8 mouse cellular contexts compared by ENCODE assay signal in genomic region chr4:129967024-129968014, GRCm38 (mm10). TPM values are rescaled to one million over a fixed set of nuclear protein-coding genes. Genes with fewer than 3 reads are reported as not detected.
DNase-seq lines count a peak whose midpoint lies in the region; ATAC-seq and TF ChIP-seq lines count a peak whose summit lies in the region.

No protein-coding gene starts in this region.

- H3K4me1 ChIP-seq in lung, embryonic 14.5 days (ENCODE audit: insufficient read depth), result 0 out of 2 replicates have a peak, but pooled peaks cover 4% of the 10 kb centered on the region
- peaks cover 30% of the 10 kb centered on the region for H3K4me1 ChIP-seq in forebrain, embryonic 11.5 days (replicated peaks; ENCODE audit: control insufficient read depth, insufficient read depth, low read length)
- peaks cover 52% of the 10 kb centered on the region for H3K4me1 ChIP-seq in neural tube, embryonic 15.5 days

- H3K36me3 ChIP-seq in lung, embryonic 14.5 days (ENCODE audit: insufficient read depth), result no peaks in the 10 kb centered on the region
- H3K36me3 ChIP-seq in forebrain, embryonic 11.5 days (ENCODE audit: control insufficient read depth, insufficient read depth, low read length), result no peaks in the 10 kb centered on the region
- H3K36me3 ChIP-seq in neural tube, embryonic 15.5 days, result no peaks in the 10 kb centered on the region

- no peaks in the 10 kb centered on the region for H3K9me3 ChIP-seq in lung, embryonic 14.5 days (ENCODE audit: low read depth, low read length)
- H3K9me3 ChIP-seq in forebrain, embryonic 11.5 days (ENCODE audit: control insufficient read depth, low read length), result no peaks in the 10 kb centered on the region
- no peaks in the 10 kb centered on the region for H3K9me3 ChIP-seq in neural tube, embryonic 15.5 days (replicated peaks)

- WGBS in lung, embryonic 14.5 days, result 36% methylated on average over 13 of the region's 13 CpGs
- WGBS in forebrain, embryonic 11.5 days, result 25% methylated on average over 13 of the region's 13 CpGs
- 15% methylated on average over 13 of the region's 13 CpGs for WGBS in neural tube, embryonic 15.5 days

- no peak for TF ChIP-seq CTCF in lung, embryonic 14.5 days (IDR thresholded peaks at IDR 0.05; ENCODE audit: low read depth)

- H3K27ac ChIP-seq in lung, embryonic 14.5 days (ENCODE audit: low read depth), result no peak overlapping the region
- peak overlapping the region; percentile 1; the same call in 1 of the 2 replicates for H3K27ac ChIP-seq in forebrain, embryonic 11.5 days (ENCODE audit: low read depth, low read length)
- H3K27ac ChIP-seq in neural tube, embryonic 15.5 days (replicated peaks), result peak overlapping the region; percentile 83

- H3K27me3 ChIP-seq in lung, embryonic 14.5 days (ENCODE audit: insufficient read depth, low read length), result no peaks in the 10 kb centered on the region
- H3K27me3 ChIP-seq in forebrain, embryonic 11.5 days (ENCODE audit: control insufficient read depth, insufficient read depth, low read length), result no peaks in the 10 kb centered on the region
- no peaks in the 10 kb centered on the region for H3K27me3 ChIP-seq in neural tube, embryonic 15.5 days (replicated peaks)

- ATAC-seq in lung, embryonic 14.5 days (ENCODE audit: insufficient read depth), result no peak
- peak; percentile 68 for ATAC-seq in forebrain, embryonic 11.5 days (replicated peaks; ENCODE audit: low FRiP score)
- ATAC-seq in neural tube, embryonic 15.5 days (ENCODE audit: low FRiP score), result peak; percentile 82
- ATAC-seq in megakaryocyte progenitor cell, adult 5-6 weeks (replicated peaks; ENCODE audit: poor library complexity), result no peak

- DNase-seq in lung, embryonic 14.5 days, result peak; percentile 34
- DNase-seq in lung, postnatal 25 days (ENCODE audit: low spot score), result no peak
- DNase-seq in forebrain, embryonic 11.5 days (ENCODE audit: low spot score), result peak; percentile 83
- peak; percentile 42 to 75 for DNase-seq in left cerebral cortex, adult 18-20 months (ENCODE audit: low spot score in 2 of 2)
- no peak for DNase-seq in adrenal gland, adult 8-10 months
- no peak for DNase-seq in kidney, adult 9 months

- no peak overlapping the region for H3K4me2 ChIP-seq in lung, embryonic 14.5 days
- peak overlapping the region; percentile 35 for H3K4me2 ChIP-seq in forebrain, embryonic 11.5 days (ENCODE audit: low read depth, low read length, severe bottlenecking)
- H3K4me2 ChIP-seq in neural tube, embryonic 15.5 days, result peak overlapping the region; percentile 21; the same call in 1 of the 2 replicates

- no peak overlapping the region for H3K9ac ChIP-seq in lung, embryonic 14.5 days
- peak overlapping the region; percentile 33 for H3K9ac ChIP-seq in forebrain, embryonic 11.5 days (ENCODE audit: low read length)
- H3K9ac ChIP-seq in neural tube, embryonic 15.5 days (replicated peaks), result no peak overlapping the region

- H3K4me3 ChIP-seq in lung, embryonic 14.5 days (ENCODE audit: low read depth, low read length), result no peak overlapping the region
- no peak overlapping the region for H3K4me3 ChIP-seq in forebrain, embryonic 11.5 days (ENCODE audit: low read depth, low read length)
- no peak overlapping the region for H3K4me3 ChIP-seq in neural tube, embryonic 15.5 days (replicated peaks)

RNA-seq across cellular contexts. Expression of gene Adgrb2, which starts 17.4 kb away (rescaled TPM):
- polyA plus RNA-seq in lung, embryonic 14.5 days (2014; fragmentation: Nextera tagmentation; extraction: Ambion mirVana), result 2.0 TPM in 2 replicates
- 3.6 and 8.2 TPM in 2 replicates for polyA plus RNA-seq in forebrain, embryonic 11.5 days (2014; fragmentation: Nextera tagmentation; extraction: Ambion mirVana)
- 100 to 1,000 TPM; 366 to 382 TPM for total RNA-seq in left cerebral cortex, adult 18-20 months (2021)
- 11.9 and 15.5 TPM in 2 replicates for polyA plus RNA-seq in neural tube, embryonic 15.5 days (2015; fragmentation: Nextera tagmentation; extraction: Ambion mirVana)
- not detected in 2 replicates for total RNA-seq in megakaryocyte progenitor cell, adult 5-6 weeks (2015)
- 0.41 TPM in 1 of 2 replicates, not detected in the other for total RNA-seq in megakaryocyte progenitor cell, adult 5-6 weeks (2017)
- 10 to 100 TPM; 26.8 to 55.8 (median 42.2) TPM for total RNA-seq in adrenal gland, adult 8-10 months (2022)

RNA-seq across cellular contexts. Expression of gene Spocd1, which starts 38.3 kb away (rescaled TPM):
- 0.05 TPM in 1 of 2 replicates, not detected in the other for polyA plus RNA-seq in lung, embryonic 14.5 days (2014; fragmentation: Nextera tagmentation; extraction: Ambion mirVana)
- 0.05 TPM in 1 of 2 replicates, not detected in the other for polyA plus RNA-seq in forebrain, embryonic 11.5 days (2014; fragmentation: Nextera tagmentation; extraction: Ambion mirVana)
- under 1 TPM; 0.49 to 0.59 TPM for total RNA-seq in left cerebral cortex, adult 18-20 months (2021)
- 0.06 TPM in 1 of 2 replicates, not detected in the other for polyA plus RNA-seq in neural tube, embryonic 15.5 days (2015; fragmentation: Nextera tagmentation; extraction: Ambion mirVana)
- total RNA-seq in megakaryocyte progenitor cell, adult 5-6 weeks (2015), result 0.05 and 0.49 TPM in 2 replicates
- 0.04 and 0.81 TPM in 2 replicates for total RNA-seq in megakaryocyte progenitor cell, adult 5-6 weeks (2017)
- total RNA-seq in adrenal gland, adult 8-10 months (2022), result 1 to 10 TPM; 1.2 to 2.7 (median 2.1) TPM

Comparison
In these comparisons a context has a peak if more than half of its experiments do, and no peak if none do; other contexts are left out.
1. DNase-seq: peak in lung, embryonic 14.5 days (single experiment), forebrain, embryonic 11.5 days (single experiment) and left cerebral cortex, adult 18-20 months (2 of 2); none in lung, postnatal 25 days (single experiment), adrenal gland, adult 8-10 months (single experiment) and kidney, adult 9 months (single experiment).
2. ATAC-seq: peak in forebrain, embryonic 11.5 days (single experiment) and neural tube, embryonic 15.5 days (single experiment); none in lung, embryonic 14.5 days (single experiment) and megakaryocyte progenitor cell, adult 5-6 weeks (single experiment).
3. RNA of gene Adgrb2, which starts 17.4 kb away (total RNA-seq): 366 to 382 TPM in left cerebral cortex, adult 18-20 months and 26.8 to 55.8 TPM in adrenal gland, adult 8-10 months; 0.41 TPM in megakaryocyte progenitor cell, adult 5-6 weeks; every median in the first group is over 10 times any median in the second.